Mouse (Mus musculus): ENCODE measurements around the gene Apba2. TPM values are rescaled to one million over a fixed set of nuclear protein-coding genes. Genes with fewer than 3 reads are reported as not detected.

Apba2 gene
- polyA plus RNA-seq, 1 experiment from 2014 or later = 169 TPM

- no peak overlapping the region for H3K27ac ChIP-seq
- DNase-seq (ENCODE audit: low spot score) = no peak
- no peaks in the 10 kb centered on the region for H3K9me3 ChIP-seq (ENCODE audit: control insufficient read depth, low read length)
- ATAC-seq (ENCODE audit: low FRiP score) = peak; percentile 56; the same call in 1 of the 2 replicates
- no peaks in the 10 kb centered on the region; the same call in 1 of the 2 replicates for H3K36me3 ChIP-seq (replicated peaks; ENCODE audit: control insufficient read depth, insufficient read depth)
- H3K4me1 ChIP-seq (replicated peaks; ENCODE audit: control insufficient read depth, insufficient read depth, low read length) = peaks cover 5% of the 10 kb centered on the region
- H3K27me3 ChIP-seq (ENCODE audit: control insufficient read depth, insufficient read depth, low read length) = no peaks in the 10 kb centered on the region
- no peak overlapping the region for H3K4me2 ChIP-seq (replicated peaks)
- no peak overlapping the region for H3K9ac ChIP-seq
- WGBS = 68% methylated on average over 1 of the region's 1 CpGs
- no peak overlapping the region for H3K4me3 ChIP-seq (replicated peaks; ENCODE audit: low read length)
Observed at GRCm38 (mm10) chr7:64550856-64551255, 49.4 kb downstream of the Apba2 start.

GRCm38 (mm10) chr7:64552523-64553190, 51.2 kb downstream of the Apba2 start:
- Histone ChIP-seq H3K36me3 (replicated peaks; ENCODE audit: control insufficient read depth, insufficient read depth) (no peaks in the 10 kb centered on the region; the same call in 1 of the 2 replicates), H3K4me2 (replicated peaks) (no peak overlapping the region), H3K27me3 (ENCODE audit: control insufficient read depth, insufficient read depth, low read length) (no peaks in the 10 kb centered on the region), H3K9ac (no peak overlapping the region), H3K27ac (no peak overlapping the region), H3K4me3 (replicated peaks; ENCODE audit: low read length) (no peak overlapping the region), H3K9me3 (ENCODE audit: control insufficient read depth, low read length) (no peaks in the 10 kb centered on the region), H3K4me1 (replicated peaks; ENCODE audit: control insufficient read depth, insufficient read depth, low read length) (peaks cover 5% of the 10 kb centered on the region)
- ATAC-seq (ENCODE audit: low FRiP score) (no peak), DNase-seq (ENCODE audit: low spot score) (no peak)
- 83% methylated on average over 13 of the region's 16 CpGs for WGBS

- Histone ChIP-seq H3K36me3 (replicated peaks; ENCODE audit: control insufficient read depth, insufficient read depth) (no peaks in the 10 kb centered on the region), H3K27ac (no peak overlapping the region), H3K27me3 (ENCODE audit: control insufficient read depth, insufficient read depth, low read length) (no peaks in the 10 kb centered on the region), H3K9ac (no peak overlapping the region), H3K9me3 (ENCODE audit: control insufficient read depth, low read length) (no peaks in the 10 kb centered on the region), H3K4me1 (replicated peaks; ENCODE audit: control insufficient read depth, insufficient read depth, low read length) (peaks cover 16% of the 10 kb centered on the region), H3K4me3 (replicated peaks; ENCODE audit: low read length) (no peak overlapping the region), H3K4me2 (replicated peaks) (no peak overlapping the region)
- 60% methylated on average over 9 of the region's 9 CpGs for WGBS
- no peak for ATAC-seq (ENCODE audit: low FRiP score)
- DNase-seq (ENCODE audit: low spot score) = no peak
Observed at GRCm38 (mm10) chr7:64561711-64562498, 60.4 kb downstream of the Apba2 start.

DNA sequence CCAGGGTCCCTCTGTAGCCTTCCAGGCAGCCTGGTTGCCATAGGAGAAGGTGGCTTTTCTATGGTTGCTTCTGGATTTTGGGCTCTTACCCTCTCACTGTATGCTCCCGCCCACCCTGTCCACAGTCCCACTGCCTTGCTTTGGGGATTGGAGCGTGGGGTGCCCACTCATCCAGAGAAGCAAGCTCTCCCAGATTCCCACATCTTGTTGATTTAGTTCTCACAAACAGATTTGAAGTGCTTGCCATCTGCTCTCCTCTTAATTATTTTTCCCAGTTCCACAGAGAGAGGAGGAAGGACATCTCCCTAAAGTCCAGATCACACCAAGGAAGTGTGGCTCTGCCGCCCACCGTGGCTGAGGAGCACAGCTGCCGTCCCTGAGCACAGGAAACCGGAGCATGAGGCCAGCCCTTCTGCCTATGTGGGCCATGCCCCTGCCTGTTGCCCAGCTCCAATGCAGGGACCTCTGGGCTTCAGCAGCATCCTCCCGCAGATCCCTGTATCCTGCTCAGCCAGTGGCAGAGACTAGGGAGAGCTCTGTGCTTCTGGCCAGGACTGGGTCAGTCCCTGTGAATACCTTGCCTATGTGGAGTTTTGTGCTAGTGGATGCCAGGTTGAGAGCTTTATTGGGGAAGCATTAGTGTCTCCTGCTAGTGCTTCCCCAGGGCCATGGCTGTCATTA, 63.5 kb downstream of the Apba2 start:
- Histone ChIP-seq H3K36me3 (replicated peaks; ENCODE audit: control insufficient read depth, insufficient read depth) (no peaks in the 10 kb centered on the region), H3K9ac (no peak overlapping the region), H3K27ac (no peak overlapping the region), H3K27me3 (ENCODE audit: control insufficient read depth, insufficient read depth, low read length) (no peaks in the 10 kb centered on the region), H3K9me3 (ENCODE audit: control insufficient read depth, low read length) (no peaks in the 10 kb centered on the region), H3K4me2 (replicated peaks) (no peak overlapping the region), H3K4me3 (replicated peaks; ENCODE audit: low read length) (no peak overlapping the region), H3K4me1 (replicated peaks; ENCODE audit: control insufficient read depth, insufficient read depth, low read length) (peaks cover 25% of the 10 kb centered on the region)
- 56% methylated on average over 7 of the region's 7 CpGs for WGBS
- ATAC-seq (ENCODE audit: low FRiP score) (no peak), DNase-seq (ENCODE audit: low spot score) (no peak)

GRCm38 (mm10) chr7:64566371-64567243, 65.1 kb downstream of the Apba2 start:
- WGBS = 79% methylated on average over 10 of the region's 10 CpGs
- Histone ChIP-seq H3K27ac (no peak overlapping the region), H3K9me3 (ENCODE audit: control insufficient read depth, low read length) (no peaks in the 10 kb centered on the region), H3K9ac (no peak overlapping the region), H3K4me1 (replicated peaks; ENCODE audit: control insufficient read depth, insufficient read depth, low read length) (peaks cover 25% of the 10 kb centered on the region), H3K36me3 (replicated peaks; ENCODE audit: control insufficient read depth, insufficient read depth) (no peaks in the 10 kb centered on the region), H3K4me3 (replicated peaks; ENCODE audit: low read length) (no peak overlapping the region), H3K27me3 (ENCODE audit: control insufficient read depth, insufficient read depth, low read length) (no peaks in the 10 kb centered on the region), H3K4me2 (replicated peaks) (no peak overlapping the region)
- DNase-seq (ENCODE audit: low spot score) (no peak), ATAC-seq (ENCODE audit: low FRiP score) (no peak)

DNA sequence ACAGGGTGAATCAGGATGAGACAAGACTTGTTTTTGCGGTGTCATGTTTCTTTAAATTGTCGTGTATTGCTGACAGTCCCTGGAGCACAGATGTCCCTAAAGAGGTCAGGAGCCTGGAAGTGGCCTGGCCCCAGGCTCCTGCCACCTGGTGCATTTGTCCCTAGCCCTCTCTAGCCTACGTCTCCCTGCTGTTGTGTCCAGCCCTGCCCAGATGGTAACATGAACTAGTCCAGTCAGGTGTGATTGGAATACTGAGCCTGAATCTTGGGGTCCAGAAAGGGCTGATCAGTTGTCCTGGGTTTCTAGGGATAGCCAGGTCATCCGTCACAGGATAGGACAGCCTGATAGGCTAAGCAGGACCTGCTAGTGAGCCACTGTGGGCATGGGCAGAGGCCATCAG, 67.2 kb downstream of the Apba2 start:
- DNase-seq (ENCODE audit: low spot score) (no peak), ATAC-seq (ENCODE audit: low FRiP score) (no peak)
- no peaks in the 10 kb centered on the region for H3K27me3 ChIP-seq (ENCODE audit: control insufficient read depth, insufficient read depth, low read length)
- peaks cover 23% of the 10 kb centered on the region for H3K4me1 ChIP-seq (replicated peaks; ENCODE audit: control insufficient read depth, insufficient read depth, low read length)
- H3K27ac ChIP-seq = no peak overlapping the region
- H3K9me3 ChIP-seq (ENCODE audit: control insufficient read depth, low read length) = no peaks in the 10 kb centered on the region
- WGBS = 54% methylated on average over 4 of the region's 4 CpGs
- H3K36me3 ChIP-seq (replicated peaks; ENCODE audit: control insufficient read depth, insufficient read depth) = no peaks in the 10 kb centered on the region
- H3K9ac ChIP-seq = no peak overlapping the region
- no peak overlapping the region for H3K4me3 ChIP-seq (replicated peaks; ENCODE audit: low read length)
- no peak overlapping the region for H3K4me2 ChIP-seq (replicated peaks)

DNA sequence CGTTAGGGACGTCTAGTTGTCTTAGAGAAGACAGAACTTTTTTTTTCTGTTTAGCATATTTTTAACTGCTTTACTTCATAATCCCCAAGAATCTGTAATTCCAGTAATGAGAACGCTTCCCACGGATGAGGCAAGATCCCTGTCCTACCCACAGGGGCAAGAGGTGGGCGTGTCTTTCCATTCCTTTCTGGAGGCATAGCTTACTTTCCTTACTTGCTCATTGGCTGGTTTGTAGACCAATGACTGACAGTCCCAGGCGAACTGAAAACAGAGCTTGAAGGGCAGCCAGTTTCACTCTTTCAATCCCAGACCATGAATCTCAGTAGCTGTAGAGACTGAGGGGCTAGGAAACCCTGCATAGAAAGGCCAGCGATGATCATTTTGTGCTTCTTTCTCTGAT, 68.2 kb downstream of the Apba2 start:
- no peak for DNase-seq (ENCODE audit: low spot score)
- WGBS = 53% methylated on average over 7 of the region's 7 CpGs
- Histone ChIP-seq H3K4me1 (replicated peaks; ENCODE audit: control insufficient read depth, insufficient read depth, low read length) (peaks cover 17% of the 10 kb centered on the region), H3K27me3 (ENCODE audit: control insufficient read depth, insufficient read depth, low read length) (no peaks in the 10 kb centered on the region), H3K36me3 (replicated peaks; ENCODE audit: control insufficient read depth, insufficient read depth) (no peaks in the 10 kb centered on the region), H3K4me2 (replicated peaks) (no peak overlapping the region), H3K9ac (no peak overlapping the region), H3K4me3 (replicated peaks; ENCODE audit: low read length) (no peak overlapping the region), H3K27ac (no peak overlapping the region), H3K9me3 (ENCODE audit: control insufficient read depth, low read length) (no peaks in the 10 kb centered on the region)
- ATAC-seq (ENCODE audit: low FRiP score) = no peak

DNA sequence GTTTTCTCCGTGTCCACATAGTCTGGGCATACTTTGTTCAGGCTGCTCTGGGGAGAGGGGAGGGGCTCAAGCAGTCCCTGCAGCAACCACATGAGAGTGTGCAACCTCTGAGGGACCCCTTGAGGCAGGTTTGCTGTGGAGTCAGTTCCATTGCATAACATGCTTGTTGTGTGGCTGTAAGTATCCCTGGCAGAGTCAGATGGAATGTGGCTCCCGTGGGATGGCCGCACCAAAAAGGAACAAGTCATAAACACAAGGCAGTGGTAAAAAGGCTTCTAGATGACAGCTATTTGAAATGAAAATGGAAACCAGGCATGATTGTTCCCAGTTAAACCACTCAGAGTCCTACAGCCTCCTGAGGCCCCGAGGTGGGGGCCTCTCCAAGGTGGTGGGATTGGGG, 69.4 kb downstream of the Apba2 start:
- ATAC-seq (ENCODE audit: low FRiP score) (no peak), DNase-seq (ENCODE audit: low spot score) (no peak)
- peaks cover 10% of the 10 kb centered on the region; the same call in 1 of the 2 replicates for H3K4me1 ChIP-seq (replicated peaks; ENCODE audit: control insufficient read depth, insufficient read depth, low read length)
- no peaks in the 10 kb centered on the region for H3K27me3 ChIP-seq (ENCODE audit: control insufficient read depth, insufficient read depth, low read length)
- H3K36me3 ChIP-seq (replicated peaks; ENCODE audit: control insufficient read depth, insufficient read depth) = no peaks in the 10 kb centered on the region
- no peaks in the 10 kb centered on the region for H3K9me3 ChIP-seq (ENCODE audit: control insufficient read depth, low read length)
- WGBS = 92% methylated on average over 4 of the region's 4 CpGs
- no peak overlapping the region for H3K27ac ChIP-seq
- H3K4me2 ChIP-seq (replicated peaks) = no peak overlapping the region
- no peak overlapping the region for H3K4me3 ChIP-seq (replicated peaks; ENCODE audit: low read length)
- H3K9ac ChIP-seq = no peak overlapping the region
